Mouse (Mus musculus): ENCODE measurements at regions not wholly inside any gene's neighbourhood (a gene's known extent, or its start where the extent isn't known, plus 50 kb on each side); places are given as distances from the start of the nearest gene placed in this dataset.

GRCm38 (mm10) chr12:26143411-26143810, 271.6 kb downstream of the Rnf144a start:
- no peak for DNase-seq

GRCm38 (mm10) chr12:26130811-26131210, 284.2 kb downstream of the Rnf144a start:
- no peak for DNase-seq

DNA sequence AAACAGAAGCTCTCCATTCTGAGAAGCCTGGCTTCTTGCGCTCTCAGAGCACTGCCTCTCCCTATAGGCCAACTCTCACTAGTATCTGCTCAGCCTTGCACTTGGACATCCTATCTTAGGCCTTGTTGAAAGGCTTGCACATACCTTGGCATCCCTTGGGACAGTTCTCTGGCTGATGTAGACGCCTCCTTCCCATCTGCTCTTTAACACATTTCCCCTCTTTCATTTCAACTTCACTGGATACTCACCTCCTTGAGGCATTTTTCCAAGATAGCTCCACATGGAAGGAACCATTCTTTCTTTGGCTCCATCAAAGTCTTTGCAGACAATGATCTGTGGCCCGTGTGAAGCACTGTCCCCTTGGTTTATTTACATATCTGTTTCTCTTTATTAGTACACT, 285.0 kb downstream of the Rnf144a start:
- no peak for DNase-seq

DNA sequence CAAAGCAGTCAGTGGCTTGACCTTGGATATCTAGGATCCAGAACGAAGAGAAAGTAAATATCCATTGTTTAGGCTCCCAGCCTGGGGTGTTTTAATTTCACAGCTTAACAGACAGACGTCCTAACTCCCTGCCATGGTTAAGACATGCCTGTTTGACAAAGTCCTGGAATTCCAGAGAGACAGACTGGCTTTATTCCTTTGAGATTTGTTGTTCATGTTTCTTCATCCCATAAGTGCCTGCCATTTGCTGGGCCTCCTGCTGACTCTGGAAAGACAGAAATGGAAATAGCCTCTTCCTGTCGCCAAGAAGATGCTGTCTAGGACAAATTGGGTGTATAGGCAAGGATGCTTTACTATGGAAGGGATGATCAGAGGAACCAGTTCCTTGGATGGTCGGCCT, 285.5 kb downstream of the Rnf144a start:
- no peak for DNase-seq

DNA sequence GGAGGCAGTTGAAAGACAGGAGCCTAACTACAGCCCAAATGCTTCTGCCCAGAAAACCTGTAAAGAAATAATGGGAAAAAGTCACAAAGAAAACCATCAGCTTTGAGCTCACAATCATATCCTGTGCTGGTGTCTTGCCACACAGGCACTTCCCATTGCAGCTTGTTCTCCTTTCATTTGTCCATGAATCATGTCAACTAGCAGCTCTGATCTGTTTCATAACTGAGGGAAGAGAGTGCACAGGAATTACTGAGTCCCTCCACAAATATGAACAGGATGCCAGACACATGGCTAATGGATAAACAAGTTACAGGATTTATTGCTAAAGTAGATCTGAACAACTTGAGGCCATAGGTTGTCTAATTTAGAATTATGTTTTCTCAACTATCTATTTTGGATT, 286.2 kb downstream of the Rnf144a start:
- DNase-seq, result no peak

GRCm38 (mm10) chr12:26126260-26126659, 288.8 kb downstream of the Rnf144a start:
- no peak for DNase-seq

DNA sequence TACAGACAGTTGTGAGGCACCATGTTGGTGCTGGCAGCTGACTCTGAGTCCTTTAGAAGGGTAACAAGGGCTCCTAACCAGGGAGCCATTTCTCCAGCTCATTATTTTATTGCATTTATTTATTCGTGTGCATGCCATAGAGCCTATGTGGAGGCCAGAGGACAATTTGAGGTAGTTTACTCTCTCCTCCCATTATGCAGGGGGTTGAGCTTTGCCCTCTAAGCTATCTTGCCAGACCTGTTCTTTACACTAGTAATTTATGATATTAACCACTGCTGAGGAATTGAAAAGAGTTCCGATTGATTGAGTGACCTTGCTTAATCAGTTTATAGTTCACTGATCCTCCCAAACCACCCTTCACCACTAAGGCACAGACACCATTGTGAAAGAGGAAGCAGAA, 290.8 kb downstream of the Rnf144a start:
- DNase-seq, result no peak

DNA sequence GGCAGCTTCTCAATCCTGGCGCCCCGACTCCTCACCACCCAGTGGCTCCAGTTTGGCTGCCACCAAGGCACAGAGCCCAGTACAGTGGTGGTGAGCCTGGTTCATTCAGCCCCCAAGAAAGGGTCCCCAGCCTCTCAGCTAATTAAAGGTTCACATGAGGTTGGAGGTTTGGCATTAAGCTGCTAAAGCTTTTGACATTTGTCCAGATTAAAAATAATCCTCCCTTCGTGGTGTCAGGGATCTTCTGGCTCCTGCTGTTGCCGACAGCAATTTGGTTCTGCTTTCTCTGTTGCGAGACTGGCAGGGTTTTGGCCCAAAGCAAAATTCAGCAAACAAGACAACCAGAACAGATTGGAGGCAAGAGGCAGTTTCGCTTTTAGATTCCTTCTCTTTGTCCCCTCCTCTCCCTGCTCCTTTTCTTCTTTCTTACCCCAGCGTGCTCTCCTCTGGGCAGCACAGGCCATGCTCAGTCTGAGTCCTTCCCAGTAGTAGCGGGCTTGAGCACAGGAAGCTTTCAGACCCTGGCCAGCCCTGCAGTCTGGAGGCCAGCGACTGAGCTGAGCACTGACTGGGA, 299.6 kb downstream of the Rnf144a start:
- no peak for DNase-seq

- peak; percentile 71 for DNase-seq
These were observed 302.7 kb downstream of the Rnf144a start for GRCm38 (mm10) chr12:26112166-26113019.

DNA sequence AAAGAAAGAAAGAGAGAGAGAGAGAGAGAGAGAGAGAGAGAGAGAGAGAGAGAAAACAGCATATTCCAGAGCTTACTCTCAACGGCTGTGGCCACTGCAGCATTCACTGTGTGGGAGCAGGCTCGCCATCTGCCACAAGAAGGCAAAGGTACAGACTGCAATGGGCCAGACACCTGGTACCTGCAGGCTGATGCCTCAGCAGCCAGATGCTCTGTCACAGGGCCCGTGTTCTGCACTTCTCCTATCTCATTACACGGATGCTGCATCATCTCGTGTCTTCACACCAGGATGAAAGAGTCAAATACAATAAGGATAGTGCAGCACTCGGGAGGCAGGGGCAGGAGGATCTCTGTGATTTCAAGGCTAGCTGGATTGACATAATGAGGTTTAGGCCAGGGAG, 305.2 kb downstream of the Rnf144a start:
- no peak for DNase-seq

DNA sequence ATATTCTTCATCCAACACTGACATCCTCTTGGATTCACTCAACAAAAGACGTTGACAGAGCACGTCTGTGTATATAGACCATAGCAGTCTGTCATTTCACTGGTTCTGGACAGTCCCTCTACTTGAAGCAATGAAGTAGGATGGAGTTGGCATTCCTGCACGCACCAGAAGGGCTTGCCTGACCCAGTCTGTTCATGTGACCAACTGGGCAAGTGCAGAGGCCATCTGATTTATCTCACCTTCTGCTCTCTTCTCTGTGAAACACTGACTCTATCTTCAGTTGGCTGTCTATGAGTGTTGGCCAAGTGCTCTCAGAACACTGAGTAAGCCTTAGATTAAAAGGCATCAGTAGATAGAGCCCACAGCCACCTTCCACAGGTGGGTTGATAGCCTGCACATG, 310.7 kb downstream of the Rnf144a start:
- DNase-seq, result no peak

DNA sequence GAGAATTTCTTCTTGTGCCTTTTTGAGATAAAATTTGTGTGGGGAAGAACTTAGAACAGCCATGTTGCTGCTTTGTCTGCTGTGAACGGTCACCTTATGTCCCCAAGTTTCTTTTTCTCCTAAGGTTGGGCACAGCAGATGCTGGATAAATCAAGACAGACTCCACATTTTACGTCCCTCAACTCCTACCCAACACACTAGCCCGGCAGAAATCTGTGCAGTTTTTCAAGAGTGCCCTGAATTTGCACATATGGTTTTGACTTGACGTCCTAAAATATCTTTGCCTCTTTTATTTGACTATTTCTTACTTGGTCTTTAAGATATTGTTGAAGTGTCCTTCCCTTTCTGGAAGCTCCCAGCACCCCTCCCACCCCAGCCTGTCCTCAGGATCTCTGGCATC, 312.7 kb downstream of the Rnf144a start:
- no peak for DNase-seq

DNA sequence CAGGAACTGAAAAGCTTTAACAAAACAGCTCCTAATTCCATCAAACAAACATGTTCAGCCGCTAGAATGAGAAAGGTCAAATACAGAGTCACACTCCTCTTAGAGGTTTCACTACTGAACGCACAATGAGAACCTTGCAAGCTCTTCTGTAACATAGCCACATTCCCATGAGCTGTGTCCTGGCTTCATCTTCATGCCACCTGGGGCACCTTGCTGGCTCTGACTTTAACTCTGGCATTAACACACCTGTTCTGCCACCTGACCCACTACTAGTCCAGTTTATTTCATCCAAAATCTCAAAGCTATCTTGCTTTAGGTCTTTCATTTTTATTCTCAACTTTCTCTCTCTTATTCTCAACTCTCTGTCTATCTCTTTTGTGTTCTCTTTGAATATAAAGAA, 314.9 kb downstream of the Rnf144a start:
- DNase-seq, result no peak

- no peak for DNase-seq
These were observed 315.9 kb downstream of the Rnf144a start for GRCm38 (mm10) chr12:26099176-26099575.

GRCm38 (mm10) chr12:26092311-26092710, 322.7 kb downstream of the Rnf144a start:
- DNase-seq, result no peak

- DNase-seq, result no peak
These were observed 323.2 kb downstream of the Rnf144a start for GRCm38 (mm10) chr12:26091865-26092264.

GRCm38 (mm10) chr12:26088389-26088788, 326.7 kb downstream of the Rnf144a start:
- no peak for DNase-seq

GRCm38 (mm10) chr12:26086923-26087322, 328.1 kb downstream of the Rnf144a start:
- DNase-seq, result no peak

GRCm38 (mm10) chr12:26086414-26086813, 328.6 kb downstream of the Rnf144a start:
- DNase-seq, result no peak

DNA sequence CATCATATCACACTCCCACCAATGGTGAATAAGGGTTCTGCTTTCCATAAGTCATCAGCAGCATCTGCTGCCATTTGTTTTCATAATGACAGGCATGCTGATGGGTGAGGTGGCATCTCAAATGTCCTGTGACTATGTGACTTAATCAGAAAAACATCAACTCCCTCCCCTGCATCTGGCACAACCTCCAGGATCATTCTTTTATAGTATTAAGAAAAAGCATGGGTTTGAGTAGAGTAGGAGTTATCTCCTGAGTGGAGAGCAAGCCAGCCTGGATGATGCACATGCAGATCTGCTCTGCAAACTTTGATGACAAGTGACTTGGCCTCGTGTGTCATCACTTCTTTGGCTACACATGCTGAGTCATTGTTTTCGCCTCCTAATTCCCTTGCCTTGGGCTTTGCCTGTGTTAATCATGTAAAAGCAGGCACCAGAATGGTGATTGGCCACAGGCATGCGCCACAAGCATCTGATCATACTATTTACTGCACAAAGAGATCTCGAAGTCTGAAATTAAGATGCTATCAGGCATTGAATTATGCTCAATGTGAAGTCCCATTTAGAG, 335.9 kb downstream of the Rnf144a start:
- peak; percentile 60 for DNase-seq

- no peak for DNase-seq
These were observed 339.3 kb downstream of the Rnf144a start for GRCm38 (mm10) chr12:26075638-26076254.

GRCm38 (mm10) chr12:26072180-26072579, 342.9 kb downstream of the Rnf144a start:
- DNase-seq, result no peak

- peak; percentile 59 for DNase-seq
These were observed 343.4 kb downstream of the Rnf144a start for GRCm38 (mm10) chr12:26071610-26072009.
